Mouse (Mus musculus) stomach, postnatal 0 days (tissue): ENCODE data around the gene Slc5a10.

ENCODE experiments used
- CTCF ChIP-seq: IDR thresholded peaks from 2 replicates; pipeline ENCODE4 v1.5.1; 2016; ENCODE audit warnings: antibody characterized with exemption, low read depth, mild to moderate bottlenecking, moderate library complexity
- EP300 ChIP-seq: optimal IDR thresholded peaks from 2 replicates; pipeline ENCODE3; 2016; ENCODE audit warnings: antibody characterized with exemption

- TF ChIP-seq CTCF, result no peak
- TF ChIP-seq EP300, result no peak
Measured at GRCm38 (mm10) chr11:61679091-61679866, 41.3 kb downstream of the Slc5a10 start.
